Mouse (Mus musculus): ENCODE data around the gene Ncoa7. TPM values are rescaled to one million over a fixed set of nuclear protein-coding genes. Genes with fewer than 3 reads are reported as not detected.

Ncoa7 gene
- polyA plus RNA-seq (2015; fragmentation: Nextera tagmentation; extraction: Ambion mirVana): 11.3 and 11.9 TPM in 2 replicates

- Histone ChIP-seq H3K36me3 (no peaks in the 10 kb centered on the region), H3K27ac (peak within 1 kb of the TSS; percentile 98), H3K9me3 (no peaks in the 10 kb centered on the region), H3K4me1 (replicated peaks) (peaks cover 9% of the 10 kb centered on the region), H3K27me3 (no peaks in the 10 kb centered on the region), H3K9ac (replicated peaks) (peak within 1 kb of the TSS; percentile 92), H3K4me3 (replicated peaks) (peak within 1 kb of the TSS; percentile 85), H3K4me2 (replicated peaks) (peak within 1 kb of the TSS; percentile 62)
- peak; percentile 96 for ATAC-seq
- under 1% methylated on average over 88 of the region's 89 CpGs for WGBS
Observed at GRCm38 (mm10) chr10:30802681-30803586, at the start of gene Ncoa7. Gene Ncoa7, minus strand, starts transcription at chr10:30803326.

DNA sequence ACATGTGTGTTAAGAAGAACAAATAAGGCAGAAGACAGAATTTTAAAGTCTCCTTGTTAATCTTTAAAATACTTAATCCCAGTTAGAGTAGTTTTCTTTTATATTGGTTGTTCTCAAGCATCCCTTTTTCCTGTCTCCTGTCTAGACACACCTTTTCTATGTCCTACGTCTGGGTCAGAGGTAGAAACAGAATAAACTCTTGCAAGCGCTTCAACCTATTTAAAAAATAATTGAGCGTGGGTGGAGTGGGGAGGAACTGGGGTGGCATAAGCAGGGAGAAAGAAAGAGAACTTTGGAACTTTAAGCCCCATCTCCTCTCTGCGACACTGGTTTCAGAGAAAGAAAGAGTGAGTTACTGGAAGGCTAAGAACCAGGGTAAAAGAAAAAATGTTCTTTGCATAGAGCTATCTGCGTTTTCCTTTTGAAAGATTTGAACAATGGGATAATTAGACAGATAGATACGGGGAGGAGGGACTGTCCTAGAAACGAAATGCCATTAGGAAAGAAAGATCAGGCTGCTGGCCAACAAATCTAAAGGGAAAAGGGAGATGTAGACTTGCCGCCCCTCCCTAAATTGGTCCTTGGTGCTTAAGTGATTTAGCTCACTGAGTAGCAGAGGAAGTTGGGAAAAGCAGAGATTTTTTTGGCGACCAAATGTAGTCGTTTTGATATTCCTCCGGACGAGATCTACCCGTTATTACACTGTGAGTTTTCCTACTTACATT is 42.1 kb upstream of the Ncoa7 start:
- Histone ChIP-seq H3K36me3 (no peaks in the 10 kb centered on the region), H3K27ac (no peak overlapping the region), H3K4me3 (replicated peaks) (no peak overlapping the region), H3K27me3 (peaks cover 67% of the 10 kb centered on the region), H3K4me1 (replicated peaks) (peaks cover 29% of the 10 kb centered on the region), H3K9ac (replicated peaks) (no peak overlapping the region), H3K4me2 (replicated peaks) (no peak overlapping the region), H3K9me3 (no peaks in the 10 kb centered on the region)
- ATAC-seq: no peak
- WGBS: 11% methylated on average over 13 of the region's 13 CpGs

GRCm38 (mm10) chr10:30844191-30845010 is 41.3 kb upstream of the Ncoa7 start:
- H3K27ac ChIP-seq: no peak overlapping the region
- peak; percentile 13 for ATAC-seq
- H3K4me2 ChIP-seq (replicated peaks): peak overlapping the region; percentile 85
- H3K9ac ChIP-seq (replicated peaks): 0 out of 2 replicates have a peak overlapping the region, but pooled peaks have one; percentile 32
- H3K4me3 ChIP-seq (replicated peaks): peak overlapping the region; percentile 52
- H3K9me3 ChIP-seq: no peaks in the 10 kb centered on the region
- under 1% methylated on average over 30 of the region's 30 CpGs for WGBS
- H3K36me3 ChIP-seq: no peaks in the 10 kb centered on the region
- H3K4me1 ChIP-seq (replicated peaks): peaks cover 29% of the 10 kb centered on the region
- H3K27me3 ChIP-seq: peaks cover 69% of the 10 kb centered on the region

GRCm38 (mm10) chr10:30843438-30844190 is 40.5 kb upstream of the Ncoa7 start:
- Histone ChIP-seq H3K4me3 (replicated peaks) (peak overlapping the region; percentile 52), H3K9ac (replicated peaks) (0 out of 2 replicates have a peak overlapping the region, but pooled peaks have one; percentile 32), H3K36me3 (no peaks in the 10 kb centered on the region), H3K27me3 (peaks cover 70% of the 10 kb centered on the region), H3K9me3 (no peaks in the 10 kb centered on the region), H3K4me2 (replicated peaks) (peak overlapping the region; percentile 85), H3K4me1 (replicated peaks) (peaks cover 29% of the 10 kb centered on the region), H3K27ac (no peak overlapping the region)
- ATAC-seq: no peak
- WGBS: under 1% methylated on average over 21 of the region's 21 CpGs

DNA sequence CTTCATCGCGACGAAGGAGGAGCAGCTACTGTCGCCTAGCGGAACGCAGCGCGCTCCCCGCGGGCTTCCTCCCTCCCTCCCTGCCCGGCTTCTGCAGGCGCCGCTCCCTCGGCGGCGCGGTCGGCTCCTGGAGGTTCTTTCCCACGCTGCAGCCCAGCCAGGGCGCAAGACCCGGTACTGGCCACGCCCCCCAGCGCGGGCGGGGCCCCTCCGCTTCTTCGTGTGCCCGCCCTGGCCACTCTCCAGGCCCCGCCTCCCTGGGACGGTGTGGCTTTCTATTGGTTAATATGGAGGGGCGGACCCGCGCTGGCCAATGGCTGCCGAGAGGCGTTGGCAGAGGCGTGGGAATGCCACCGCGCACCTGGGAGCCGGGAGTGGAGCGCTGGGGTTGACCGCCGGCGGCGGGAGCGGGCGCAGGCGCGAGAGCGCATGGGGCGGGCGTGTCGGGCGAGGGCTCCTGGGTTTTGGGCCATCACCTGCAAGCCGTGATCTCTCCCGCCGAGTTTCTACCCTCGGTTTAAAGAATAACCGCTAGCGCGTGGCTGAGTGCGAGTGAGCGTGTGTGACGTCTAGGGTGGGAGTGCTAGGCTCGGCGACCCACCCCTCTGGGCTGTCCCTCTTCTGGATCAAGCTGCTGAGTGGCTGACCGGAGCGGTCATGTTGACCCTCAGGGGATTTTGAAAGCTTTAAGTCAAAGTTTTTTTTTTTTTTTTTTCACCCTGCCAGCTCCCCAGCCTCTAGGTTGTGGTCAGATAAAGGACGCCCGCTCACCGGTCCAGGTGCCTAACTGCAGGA is 39.7 kb upstream of the Ncoa7 start, which contains the start of gene Hey2:
Gene Hey2 (minus strand): TSS at position 159 of the 795 bp plus-strand sequence.
- Histone ChIP-seq H3K4me2 (replicated peaks) (peak within 1 kb of the TSS; percentile 85), H3K9ac (replicated peaks) (peak within 1 kb of the TSS; percentile 61), H3K4me1 (replicated peaks) (peaks cover 29% of the 10 kb centered on the region), H3K27ac (no peak within 1 kb of the TSS), H3K4me3 (replicated peaks) (peak within 1 kb of the TSS; percentile 52), H3K27me3 (peaks cover 70% of the 10 kb centered on the region), H3K9me3 (no peaks in the 10 kb centered on the region), H3K36me3 (no peaks in the 10 kb centered on the region)
- peak; percentile 99 for ATAC-seq
- WGBS: under 1% methylated on average over 69 of the region's 70 CpGs

GRCm38 (mm10) chr10:30842228-30842627 is 39.1 kb upstream of the Ncoa7 start:
- WGBS: under 1% methylated on average over 29 of the region's 29 CpGs
- Histone ChIP-seq H3K27ac (no peak overlapping the region), H3K4me1 (replicated peaks) (peaks cover 29% of the 10 kb centered on the region)

GRCm38 (mm10) chr10:30840824-30841223 is 37.7 kb upstream of the Ncoa7 start:
- 81% methylated on average over 5 of the region's 5 CpGs for WGBS
- Histone ChIP-seq H3K4me1 (replicated peaks) (peaks cover 29% of the 10 kb centered on the region), H3K27ac (no peak overlapping the region), H3K9ac (replicated peaks) (no peak overlapping the region), H3K9me3 (no peaks in the 10 kb centered on the region), H3K36me3 (no peaks in the 10 kb centered on the region), H3K4me2 (replicated peaks) (peak overlapping the region; percentile 85), H3K4me3 (replicated peaks) (peak overlapping the region; percentile 52; the same call in 1 of the 2 replicates), H3K27me3 (peaks cover 53% of the 10 kb centered on the region)
- ATAC-seq: no peak

More at GRCm38 (mm10) chr10:30842228-30842627, 39.1 kb upstream of the Ncoa7 start:
- Histone ChIP-seq H3K9me3 (no peaks in the 10 kb centered on the region), H3K4me2 (replicated peaks) (peak overlapping the region; percentile 85), H3K9ac (replicated peaks) (peak overlapping the region; percentile 61), H3K27me3 (peaks cover 67% of the 10 kb centered on the region), H3K4me3 (replicated peaks) (peak overlapping the region; percentile 52), H3K36me3 (no peaks in the 10 kb centered on the region)
- peak; percentile 78 for ATAC-seq

DNA sequence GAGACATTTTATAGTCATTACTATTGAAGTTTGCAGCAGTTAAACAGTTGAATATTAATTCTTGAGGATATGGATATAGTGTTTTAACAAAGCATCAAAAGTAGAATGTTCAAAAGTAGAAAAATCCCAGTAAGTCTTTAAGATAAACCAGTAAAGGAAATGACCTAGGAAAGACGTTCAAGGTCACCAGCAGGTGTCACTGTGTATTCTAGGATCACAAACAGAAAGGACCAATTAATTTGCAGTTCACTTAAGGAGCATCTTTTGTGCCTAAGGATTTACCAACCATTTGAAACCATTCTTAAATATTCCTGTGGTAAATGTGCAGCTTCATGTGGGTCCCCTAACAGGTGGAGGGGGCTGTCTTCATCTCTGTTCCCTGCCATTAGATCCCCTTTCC is 35.1 kb upstream of the Ncoa7 start:
- H3K9ac ChIP-seq (replicated peaks): no peak overlapping the region
- H3K4me1 ChIP-seq (replicated peaks): peaks cover 8% of the 10 kb centered on the region
- no peaks in the 10 kb centered on the region for H3K36me3 ChIP-seq
- no peaks in the 10 kb centered on the region for H3K9me3 ChIP-seq
- H3K27ac ChIP-seq: no peak overlapping the region
- ATAC-seq: no peak
- WGBS: 3% methylated on average over 1 of the region's 1 CpGs
- H3K27me3 ChIP-seq: peaks cover 26% of the 10 kb centered on the region
- H3K4me3 ChIP-seq (replicated peaks): no peak overlapping the region
- no peak overlapping the region for H3K4me2 ChIP-seq (replicated peaks)

GRCm38 (mm10) chr10:30825049-30825448 is 21.9 kb upstream of the Ncoa7 start:
- no peak overlapping the region for H3K27ac ChIP-seq
- 19% methylated on average over 1 of the region's 1 CpGs for WGBS

DNA sequence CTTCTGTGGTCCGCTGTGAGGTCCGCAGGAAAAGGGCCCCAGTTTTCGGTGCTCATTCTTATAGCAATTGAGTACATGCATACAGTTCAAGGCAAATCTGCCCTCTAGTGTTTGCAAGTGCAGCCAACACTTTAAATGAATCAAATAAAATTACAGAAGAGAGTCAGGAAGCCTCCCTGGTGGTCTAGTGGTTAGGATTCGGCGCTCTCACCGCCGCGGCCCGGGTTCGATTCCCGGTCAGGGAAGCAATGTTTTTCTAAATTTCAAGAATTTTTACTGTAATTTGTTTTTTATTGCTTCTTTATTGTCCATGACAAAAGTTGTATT is 7.8 kb upstream of the Ncoa7 start:
- no peaks in the 10 kb centered on the region for H3K36me3 ChIP-seq
- peak overlapping the region; percentile 45 for H3K4me3 ChIP-seq (replicated peaks)
- H3K27me3 ChIP-seq: no peaks in the 10 kb centered on the region
- H3K4me2 ChIP-seq (replicated peaks): peak overlapping the region; percentile 50
- peak overlapping the region; percentile 53; the same call in 1 of the 2 replicates for H3K9ac ChIP-seq (replicated peaks)
- WGBS: 10% methylated on average over 11 of the region's 11 CpGs
- H3K27ac ChIP-seq: peak overlapping the region; percentile 60; the same call in 1 of the 2 replicates
- 0 out of 2 replicates have a peak, but pooled peaks cover 3% of the 10 kb centered on the region for H3K4me1 ChIP-seq (replicated peaks)
- peak; percentile 98 for ATAC-seq
- no peaks in the 10 kb centered on the region for H3K9me3 ChIP-seq

More at GRCm38 (mm10) chr10:30825049-30825448, 21.9 kb upstream of the Ncoa7 start:
- ATAC-seq: peak; percentile 80
- no peaks in the 10 kb centered on the region for H3K27me3 ChIP-seq
- H3K9me3 ChIP-seq: no peaks in the 10 kb centered on the region
- H3K4me1 ChIP-seq (replicated peaks): no peaks in the 10 kb centered on the region
- no peak overlapping the region for H3K4me2 ChIP-seq (replicated peaks)
- no peaks in the 10 kb centered on the region for H3K36me3 ChIP-seq
- no peak overlapping the region for H3K4me3 ChIP-seq (replicated peaks)
- H3K9ac ChIP-seq (replicated peaks): no peak overlapping the region
